Mouse (Mus musculus): ENCODE results near the gene Zfp385b.
A peak's percentile ranks its signal among the peaks of the same experiment; 100 is the strongest.

The Zfp385b gene

GRCm38 (mm10) chr2:77790846-77791245 is 28.6 kb downstream of the Zfp385b start:
- DNase-seq (ENCODE audit: low spot score in 2 of 2) = no peak

DNA sequence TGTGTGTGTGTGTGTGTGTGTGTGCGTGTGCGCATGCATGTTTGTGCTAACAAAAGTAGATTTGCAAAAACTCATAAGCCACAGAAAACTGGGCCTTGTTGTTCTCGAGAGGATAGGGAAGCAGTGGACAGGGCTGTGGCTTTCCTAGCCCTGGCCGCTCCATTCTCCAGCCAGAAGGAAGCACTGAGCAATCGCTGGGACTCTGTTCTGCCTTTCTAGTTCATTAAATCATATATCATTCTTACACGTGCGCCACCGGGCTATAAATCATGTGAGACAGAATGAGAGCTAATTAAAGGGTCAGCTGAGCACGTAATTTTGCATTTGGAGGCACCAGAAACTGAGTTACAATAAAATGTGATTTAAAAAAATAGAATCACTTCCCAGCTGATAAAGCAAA is 29.1 kb downstream of the Zfp385b start:
- DNase-seq (ENCODE audit: low spot score in 2 of 2) = no peak

- DNase-seq (ENCODE audit: low spot score in 2 of 2) = no peak
Measured at GRCm38 (mm10) chr2:77781390-77781789, 38.0 kb downstream of the Zfp385b start.

DNA sequence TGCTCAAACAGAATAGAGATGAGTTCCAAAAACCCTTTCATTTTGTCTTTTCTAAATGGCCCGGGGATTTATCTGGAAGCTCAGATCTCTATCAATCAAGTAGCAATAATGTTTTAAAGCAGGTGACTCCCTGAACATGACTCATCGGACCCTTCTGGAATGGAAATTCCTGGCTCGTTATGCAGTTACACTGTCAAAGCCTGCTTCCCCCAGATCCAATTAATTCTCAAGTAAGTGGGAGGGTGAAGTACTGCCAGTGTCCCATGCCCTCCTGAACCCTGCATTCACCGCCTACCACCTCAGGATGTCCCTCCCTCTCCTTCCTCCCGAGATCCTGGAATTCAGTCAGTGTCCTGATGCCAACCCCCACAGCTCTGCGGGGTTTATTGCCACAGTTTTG is 41.7 kb downstream of the Zfp385b start:
- DNase-seq (ENCODE audit: low spot score in 2 of 2) = no peak

- DNase-seq (ENCODE audit: low spot score in 2 of 2) = no peak
Measured at GRCm38 (mm10) chr2:77777047-77777686, 42.3 kb downstream of the Zfp385b start.

DNA sequence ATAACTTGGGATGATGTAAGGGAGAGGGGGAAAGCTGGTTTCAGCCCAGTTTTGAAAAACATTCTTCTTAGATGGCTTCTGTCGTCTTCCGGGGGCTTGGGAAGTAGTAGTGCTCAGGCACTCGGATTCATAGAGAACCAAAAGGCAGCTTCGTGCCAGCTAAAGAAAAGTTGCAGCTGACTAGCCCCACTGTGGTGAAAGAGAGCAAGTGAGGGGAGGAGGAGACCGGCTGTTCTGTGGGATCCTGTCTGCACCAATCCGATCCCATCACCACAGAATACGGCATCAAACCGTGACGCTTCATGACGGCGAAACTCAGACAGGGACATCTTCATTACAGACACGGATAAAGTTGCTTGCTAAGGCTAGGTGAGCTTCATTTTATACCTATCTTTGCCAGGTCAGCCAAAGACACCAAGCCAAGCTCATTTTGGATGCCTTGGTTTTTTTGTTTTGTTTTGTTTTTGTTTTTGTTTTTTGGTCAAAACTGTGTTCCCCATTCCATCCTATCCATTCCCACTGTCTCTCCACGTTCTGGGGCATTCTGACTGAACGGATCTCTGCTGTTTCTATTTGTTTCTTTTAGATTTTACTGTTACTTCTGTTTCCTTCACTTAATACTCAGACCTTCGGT is 44.1 kb downstream of the Zfp385b start:
- DNase-seq (ENCODE audit: low spot score in 2 of 2) = no peak

DNA sequence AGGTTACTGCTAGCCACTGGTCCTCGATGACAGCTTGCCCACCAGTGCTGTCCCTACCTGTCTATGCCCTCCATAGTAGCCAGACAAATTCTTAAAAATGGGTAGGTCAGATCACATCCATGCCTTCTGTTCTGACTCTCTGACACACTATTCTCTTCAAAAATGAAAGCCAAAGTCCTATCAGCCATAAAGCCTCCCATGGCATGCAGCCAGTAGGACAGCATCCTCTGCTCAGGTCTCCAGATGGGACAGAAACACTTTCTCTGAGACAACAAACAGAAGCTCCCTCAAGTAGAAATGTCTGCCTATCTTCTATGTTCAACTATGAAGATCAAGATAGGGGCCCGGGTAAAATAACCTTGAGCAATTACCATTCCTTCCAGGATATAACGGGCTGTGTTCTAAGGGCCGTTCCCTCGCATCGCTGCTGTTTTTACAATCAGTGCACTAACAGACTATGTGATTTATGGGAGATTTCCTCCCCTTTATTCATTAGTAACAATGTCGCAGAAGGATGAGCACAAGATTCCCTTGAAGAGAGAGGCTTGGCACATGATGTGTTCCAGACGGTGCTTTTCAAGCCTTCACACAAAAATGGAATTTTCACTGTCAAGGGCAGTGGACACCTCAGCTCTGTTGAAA is 49.3 kb downstream of the Zfp385b start:
- DNase-seq (ENCODE audit: low spot score in 2 of 2) = no peak

DNA sequence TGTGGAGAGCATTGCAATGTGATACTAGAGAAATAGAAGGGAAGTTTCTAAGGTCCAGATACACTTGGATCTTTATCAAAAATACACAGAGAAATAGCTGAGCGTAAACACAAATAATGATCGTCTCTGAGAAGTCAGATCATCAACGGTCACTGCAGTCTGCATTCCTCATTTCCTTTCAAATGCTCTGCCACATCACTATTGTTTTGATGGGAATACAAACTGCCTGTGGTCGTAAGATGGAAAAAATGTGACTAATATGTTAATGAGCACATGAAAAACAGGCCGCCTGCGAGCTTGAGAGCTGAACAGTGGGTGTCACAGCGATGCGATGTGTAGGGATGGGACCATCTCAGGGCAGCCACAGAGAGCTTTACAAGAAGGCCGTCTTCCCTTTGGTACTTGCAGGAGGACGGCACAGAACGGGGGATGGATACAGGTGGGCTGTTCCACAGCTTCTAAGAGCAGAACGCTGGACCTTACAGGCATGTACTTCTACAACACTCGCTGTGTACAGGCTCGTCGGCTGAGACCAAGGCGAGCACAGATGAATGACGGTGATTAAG is 51.0 kb downstream of the Zfp385b start:
- DNase-seq (ENCODE audit: low spot score in 2 of 2) = peak in 1 of 2 experiments; percentile 43

DNA sequence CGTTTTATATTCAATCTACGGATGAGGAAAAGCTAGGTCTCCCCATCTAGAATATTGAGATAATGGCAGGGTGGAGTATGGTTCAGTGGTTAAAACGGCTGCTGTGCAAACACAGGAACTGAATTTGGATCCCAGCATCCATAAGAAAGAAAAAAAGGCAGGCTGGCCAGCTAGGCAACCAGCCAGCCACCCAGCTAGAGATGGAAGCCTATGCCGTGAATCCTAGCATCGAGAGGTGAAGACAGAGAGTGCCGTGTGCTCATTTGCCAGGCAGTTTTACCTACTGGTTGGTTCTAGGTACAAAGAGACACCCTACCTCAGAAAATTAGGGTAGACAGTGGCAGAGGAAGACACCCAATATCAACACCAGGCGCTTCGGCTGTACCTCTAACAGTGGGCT is 57.5 kb downstream of the Zfp385b start:
- DNase-seq (ENCODE audit: low spot score in 2 of 2) = no peak

GRCm38 (mm10) chr2:77758403-77759071 is 60.9 kb downstream of the Zfp385b start:
- peak; percentile 25 to 32 for DNase-seq (ENCODE audit: low spot score in 2 of 2)

- no peak for DNase-seq (ENCODE audit: low spot score in 2 of 2)
Measured at GRCm38 (mm10) chr2:77752491-77752890, 66.9 kb downstream of the Zfp385b start.

GRCm38 (mm10) chr2:77749631-77750030 is 69.8 kb downstream of the Zfp385b start:
- DNase-seq (ENCODE audit: low spot score in 2 of 2) = no peak

- no peak for DNase-seq (ENCODE audit: low spot score in 2 of 2)
Measured at GRCm38 (mm10) chr2:77746417-77746816, 73.0 kb downstream of the Zfp385b start.

DNA sequence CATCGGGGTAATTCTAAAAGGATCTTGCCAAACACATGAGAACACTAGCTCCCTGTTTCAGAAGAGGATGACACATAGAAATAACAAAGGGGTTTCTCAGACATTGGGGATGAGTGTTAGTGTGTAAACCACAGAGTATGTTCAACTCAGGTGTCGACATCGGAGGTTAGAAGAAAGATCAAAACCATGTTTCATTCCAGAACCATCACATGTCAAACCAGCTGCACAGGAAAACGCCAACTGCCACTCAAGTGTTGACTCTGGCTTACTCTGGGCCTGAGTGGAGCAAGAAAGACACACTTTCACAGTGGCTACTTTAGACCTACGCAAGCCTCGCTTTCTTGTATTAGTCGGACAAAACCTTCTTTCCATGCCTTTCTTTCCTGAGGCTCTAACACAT is 74.2 kb downstream of the Zfp385b start:
- DNase-seq (ENCODE audit: low spot score in 2 of 2) = no peak

- DNase-seq (ENCODE audit: low spot score in 2 of 2) = no peak
Measured at GRCm38 (mm10) chr2:77742359-77742758, 77.1 kb downstream of the Zfp385b start.

DNA sequence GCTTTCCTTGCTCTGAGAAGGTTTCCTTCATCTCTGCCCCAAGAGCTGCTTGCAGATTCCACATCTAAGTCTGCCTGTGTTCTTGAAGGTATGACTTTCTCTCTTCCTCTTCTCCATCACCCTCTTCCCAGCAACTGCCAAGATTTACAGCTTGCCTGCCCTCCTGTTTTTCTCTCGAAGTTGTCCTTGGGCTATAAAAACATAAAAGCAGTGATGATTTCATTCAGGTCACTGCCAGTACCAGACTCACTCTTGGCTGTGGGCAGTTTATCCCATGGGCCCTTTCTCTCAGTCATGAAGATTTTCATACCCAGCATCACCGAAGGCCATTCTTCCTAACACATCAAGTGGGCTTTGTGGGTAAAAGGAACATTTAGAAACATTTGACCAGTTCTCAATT is 89.2 kb downstream of the Zfp385b start:
- DNase-seq (ENCODE audit: low spot score in 2 of 2) = no peak

- no peak for DNase-seq (ENCODE audit: low spot score in 2 of 2)
Measured at GRCm38 (mm10) chr2:77726798-77727197, 92.6 kb downstream of the Zfp385b start.

DNA sequence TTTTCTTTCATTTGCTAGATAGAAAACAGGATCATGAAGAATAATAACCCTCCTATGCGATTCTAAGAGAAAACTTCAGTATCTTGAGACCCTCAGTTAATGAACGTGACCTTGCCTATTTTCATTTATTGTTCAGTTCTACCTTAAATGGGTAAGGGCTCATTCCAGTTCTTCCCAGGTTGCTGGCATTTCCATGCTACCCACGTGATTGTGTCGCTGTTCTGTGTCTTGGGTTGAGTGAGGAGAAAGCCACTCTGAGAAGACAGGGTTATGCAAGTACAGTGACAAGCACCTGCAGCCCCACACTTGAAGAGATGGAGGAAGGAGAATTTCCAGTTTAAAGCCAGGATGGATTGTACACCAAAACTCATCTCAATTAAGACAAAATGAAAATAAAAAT is 98.6 kb downstream of the Zfp385b start:
- DNase-seq (ENCODE audit: low spot score in 2 of 2) = no peak

GRCm38 (mm10) chr2:77716367-77716766 is 103.1 kb downstream of the Zfp385b start:
- DNase-seq (ENCODE audit: low spot score in 2 of 2) = no peak

GRCm38 (mm10) chr2:77713886-77714285 is 105.6 kb downstream of the Zfp385b start:
- DNase-seq (ENCODE audit: low spot score in 2 of 2) = no peak

DNA sequence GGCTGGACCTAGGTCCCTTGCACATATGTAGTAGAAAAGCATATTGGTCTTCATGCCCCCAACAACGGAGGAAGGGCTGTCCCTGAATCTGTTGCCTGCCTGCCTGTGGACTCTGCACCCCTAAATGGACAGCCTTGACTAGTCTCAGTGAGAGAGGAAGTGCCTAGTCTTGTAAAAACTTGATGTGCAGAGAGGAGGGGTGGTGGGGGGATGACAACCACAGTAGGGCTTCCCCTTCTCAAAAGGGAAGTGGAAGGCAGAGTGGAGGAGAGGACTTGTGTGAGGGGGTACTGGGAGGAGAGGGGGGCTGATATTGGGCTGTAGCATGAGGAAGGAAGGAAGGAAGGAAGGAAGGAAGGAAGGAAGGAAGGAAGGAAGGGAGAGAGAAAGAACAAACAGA is 107.7 kb downstream of the Zfp385b start:
- DNase-seq (ENCODE audit: low spot score in 2 of 2) = no peak

GRCm38 (mm10) chr2:77709206-77709794 is 110.1 kb downstream of the Zfp385b start:
- peak in 1 of 2 experiments; percentile 46 for DNase-seq (ENCODE audit: low spot score in 2 of 2)
